Mouse (Mus musculus): ENCODE measurements around the gene Spdef.

Gene Spdef

DNA sequence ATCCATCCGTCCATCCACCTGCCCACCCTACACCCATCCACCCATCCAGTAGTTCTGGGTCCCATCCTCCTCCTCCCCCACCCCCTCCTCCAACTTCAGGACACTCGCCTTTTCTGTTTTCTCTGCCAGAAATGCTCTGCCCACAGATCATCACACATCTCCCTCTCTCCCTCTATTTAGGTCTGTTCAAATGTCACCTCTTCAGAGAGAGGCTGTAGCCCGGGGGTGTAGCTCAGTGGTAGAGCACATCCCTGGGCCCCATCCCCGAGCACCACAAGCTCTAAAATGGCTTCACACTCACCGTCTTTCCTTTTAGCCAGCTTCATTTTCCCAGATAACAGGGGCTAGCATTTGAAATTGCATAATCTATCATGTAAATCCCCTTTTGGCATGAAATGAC lies 51.0 kb downstream of the Spdef start:
- DNase-seq (ENCODE audit: low read depth, low spot score): no peak

GRCm38 (mm10) chr17:27676270-27676669 lies 52.5 kb downstream of the Spdef start:
- no peak for DNase-seq (ENCODE audit: low read depth, low spot score)

DNA sequence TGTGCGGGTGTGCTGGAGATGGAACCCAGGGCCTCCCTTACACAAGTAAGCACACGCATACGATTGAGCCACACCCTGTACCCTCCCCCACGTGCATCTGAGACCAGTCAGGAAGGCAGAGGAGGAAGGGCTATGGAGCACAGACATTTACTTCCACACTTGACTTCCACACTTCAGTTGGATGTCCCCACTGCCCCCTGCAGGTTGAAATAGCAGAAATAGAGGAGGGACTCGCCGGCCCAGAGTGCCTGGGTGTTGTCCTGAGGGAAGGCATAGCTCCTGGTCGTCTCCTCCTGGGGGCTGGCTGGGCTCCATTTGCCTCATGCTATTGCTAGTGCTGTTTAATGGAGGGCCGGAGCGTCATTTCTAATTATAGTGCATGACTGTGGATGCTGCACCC lies 53.3 kb downstream of the Spdef start:
- DNase-seq (ENCODE audit: low read depth, low spot score): no peak

DNA sequence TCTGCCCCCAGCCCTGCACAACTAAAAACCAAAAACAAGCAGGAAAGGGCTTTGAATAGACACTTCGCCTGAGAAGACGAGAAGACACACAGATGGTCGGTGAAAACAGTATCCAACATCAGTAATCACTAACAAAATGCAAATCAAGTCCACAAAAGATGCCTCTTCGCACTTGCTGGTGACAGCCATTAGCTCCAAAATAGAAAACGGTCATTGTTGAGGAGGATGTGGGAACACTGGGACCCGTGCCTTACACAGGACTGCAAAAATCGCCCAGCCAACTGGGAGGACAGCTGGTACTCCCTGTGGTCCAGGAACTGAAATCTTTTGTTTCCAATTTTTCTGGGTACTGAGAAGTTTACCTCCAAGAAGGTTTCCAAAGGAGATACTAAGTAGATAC lies 54.8 kb downstream of the Spdef start:
- peak; percentile 48 for DNase-seq (ENCODE audit: low read depth, low spot score)

DNA sequence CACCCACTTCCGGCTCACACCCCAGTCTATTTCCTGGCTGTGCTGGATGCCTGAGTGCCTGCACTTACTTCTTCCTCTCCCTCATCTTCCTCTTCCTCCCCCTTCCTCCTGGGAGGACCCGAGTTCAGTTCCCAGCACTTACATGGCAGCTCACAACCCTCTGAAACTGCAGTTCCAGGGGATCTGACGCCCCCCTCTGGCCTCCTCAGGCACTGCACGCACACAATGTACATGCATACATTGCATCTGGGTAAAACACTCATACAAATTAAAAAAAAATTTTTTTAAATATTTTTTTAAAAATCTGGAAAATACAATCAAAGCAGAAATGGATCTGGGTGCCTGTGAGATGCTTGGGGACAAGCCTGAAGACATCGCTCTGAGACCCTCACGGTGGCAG lies 57.0 kb downstream of the Spdef start:
- DNase-seq (ENCODE audit: low read depth, low spot score): no peak

Data from telencephalon, adult 2 months (tissue).